Mouse (Mus musculus) thymus, adult 18-20 months (tissue): ENCODE results near the gene Susd3.

Source experiments
- DNase-seq, 2 experiments: peaks; one replicate each; pipeline ENCODE4 v3.0.0; 2022; ENCODE audit warnings: mixed read lengths in 2 of 2

Susd3 gene

GRCm38 (mm10) chr13:49206341-49206740, 42.2 kb downstream of the Susd3 start:
- DNase-seq = no peak

GRCm38 (mm10) chr13:49205381-49205998, 43.0 kb downstream of the Susd3 start:
- peak in 1 of 2 experiments; percentile 35 for DNase-seq

GRCm38 (mm10) chr13:49202556-49202955, 46.0 kb downstream of the Susd3 start:
- DNase-seq = no peak

DNA sequence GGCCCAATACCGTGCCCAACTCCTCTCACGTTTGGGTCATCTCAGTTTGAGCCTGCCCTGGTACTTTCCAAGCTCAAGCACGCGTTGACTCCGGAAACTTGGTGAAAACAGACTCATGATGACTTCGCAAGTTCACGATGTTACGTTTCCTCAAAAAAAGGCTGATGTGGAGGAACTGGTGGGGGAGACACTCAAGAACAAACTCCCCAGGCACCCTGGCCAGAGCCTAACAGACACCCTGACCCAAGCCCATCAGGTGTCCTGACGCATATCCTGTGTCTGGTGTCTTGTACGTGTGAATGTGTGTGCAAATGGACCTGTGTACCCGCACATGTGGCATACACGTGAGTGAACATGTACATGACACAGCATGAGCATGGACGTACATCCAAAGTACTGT, 47.8 kb downstream of the Susd3 start:
- no peak for DNase-seq

DNA sequence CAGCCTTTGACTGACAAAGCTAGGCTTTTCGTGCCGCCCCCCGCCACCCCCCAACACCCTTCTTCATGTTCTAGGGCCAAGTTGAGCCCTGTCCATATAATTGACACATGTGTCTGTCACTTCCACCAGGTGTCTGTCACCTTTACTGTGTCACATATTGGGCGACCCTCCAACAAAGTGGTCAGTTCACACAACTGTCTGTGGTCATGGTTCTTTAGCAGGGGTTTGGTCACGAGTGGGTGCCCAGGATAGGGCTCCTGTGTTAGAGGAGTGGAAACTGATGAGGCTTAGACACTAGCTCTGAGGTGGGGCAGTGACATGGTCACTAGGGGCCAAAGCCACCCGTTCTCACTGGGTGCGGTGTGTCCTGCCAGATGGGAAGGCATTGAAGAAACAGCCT, 48.6 kb downstream of the Susd3 start:
- no peak for DNase-seq

GRCm38 (mm10) chr13:49198734-49199133, 49.8 kb downstream of the Susd3 start:
- no peak for DNase-seq

GRCm38 (mm10) chr13:49196766-49197165, 51.7 kb downstream of the Susd3 start:
- no peak for DNase-seq

- no peak for DNase-seq
These were observed 52.3 kb downstream of the Susd3 start for GRCm38 (mm10) chr13:49196211-49196610.

DNA sequence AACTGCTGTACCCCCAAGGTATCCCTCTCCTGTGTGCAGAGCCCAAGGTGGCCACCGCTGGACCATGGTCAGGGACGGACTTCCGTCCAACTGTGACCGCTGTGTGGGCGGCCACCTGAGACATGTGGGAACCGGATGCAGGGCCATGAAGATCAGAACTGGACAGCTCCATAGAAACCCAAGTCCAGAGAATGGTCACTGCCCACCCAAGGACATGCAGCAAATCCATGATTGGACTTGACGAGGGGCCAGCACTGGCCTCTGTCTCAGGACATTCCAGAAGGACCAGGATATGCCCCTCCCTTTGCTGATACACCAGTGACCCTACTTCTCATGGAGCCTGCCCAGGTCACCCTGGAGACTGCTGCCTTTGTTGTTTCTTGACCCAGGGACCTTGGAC, 52.9 kb downstream of the Susd3 start:
- DNase-seq = no peak

DNA sequence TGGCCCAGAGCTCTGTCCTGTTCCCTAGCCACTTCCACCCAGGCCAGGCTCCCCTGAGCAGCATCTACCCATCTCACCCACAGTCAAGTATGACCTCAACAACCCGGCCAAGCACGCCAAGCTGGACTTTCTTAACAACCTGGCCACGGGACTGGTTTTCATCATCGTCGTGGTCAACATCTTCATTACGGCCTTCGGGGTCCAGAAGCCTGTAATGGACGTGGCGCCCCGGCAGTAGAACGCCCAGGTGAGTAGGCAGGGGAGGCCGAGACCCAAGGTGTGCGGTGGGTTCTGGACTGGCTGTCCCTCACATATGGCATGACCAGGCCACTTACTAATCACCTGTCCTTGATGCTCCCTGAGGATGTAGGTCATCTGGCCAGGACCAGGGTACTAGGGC, 53.7 kb downstream of the Susd3 start:
- no peak for DNase-seq

- DNase-seq = no peak
These were observed 54.9 kb downstream of the Susd3 start for GRCm38 (mm10) chr13:49193650-49194049.

- no peak for DNase-seq
These were observed 56.2 kb downstream of the Susd3 start for GRCm38 (mm10) chr13:49192156-49192855.

DNA sequence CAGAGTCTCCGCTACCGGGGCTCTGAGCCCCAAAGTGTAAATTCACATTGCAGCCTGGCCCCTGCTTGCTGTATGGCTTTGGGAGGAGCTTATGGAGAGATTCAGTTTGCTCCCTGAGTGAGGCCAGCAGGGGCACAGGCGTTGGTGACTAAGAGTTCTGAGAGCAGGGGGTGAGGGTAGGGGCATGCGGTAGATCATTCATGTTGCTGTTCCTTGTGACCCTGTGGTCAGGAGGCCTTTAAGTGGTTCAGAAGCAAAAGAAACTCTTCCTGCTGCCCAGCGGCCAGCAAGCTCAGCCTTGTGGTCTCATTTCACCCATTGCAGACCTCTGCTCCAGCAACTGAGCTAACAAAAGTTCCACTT, 56.9 kb downstream of the Susd3 start:
- DNase-seq = no peak

GRCm38 (mm10) chr13:49190876-49191672, 57.4 kb downstream of the Susd3 start:
- no peak for DNase-seq

DNA sequence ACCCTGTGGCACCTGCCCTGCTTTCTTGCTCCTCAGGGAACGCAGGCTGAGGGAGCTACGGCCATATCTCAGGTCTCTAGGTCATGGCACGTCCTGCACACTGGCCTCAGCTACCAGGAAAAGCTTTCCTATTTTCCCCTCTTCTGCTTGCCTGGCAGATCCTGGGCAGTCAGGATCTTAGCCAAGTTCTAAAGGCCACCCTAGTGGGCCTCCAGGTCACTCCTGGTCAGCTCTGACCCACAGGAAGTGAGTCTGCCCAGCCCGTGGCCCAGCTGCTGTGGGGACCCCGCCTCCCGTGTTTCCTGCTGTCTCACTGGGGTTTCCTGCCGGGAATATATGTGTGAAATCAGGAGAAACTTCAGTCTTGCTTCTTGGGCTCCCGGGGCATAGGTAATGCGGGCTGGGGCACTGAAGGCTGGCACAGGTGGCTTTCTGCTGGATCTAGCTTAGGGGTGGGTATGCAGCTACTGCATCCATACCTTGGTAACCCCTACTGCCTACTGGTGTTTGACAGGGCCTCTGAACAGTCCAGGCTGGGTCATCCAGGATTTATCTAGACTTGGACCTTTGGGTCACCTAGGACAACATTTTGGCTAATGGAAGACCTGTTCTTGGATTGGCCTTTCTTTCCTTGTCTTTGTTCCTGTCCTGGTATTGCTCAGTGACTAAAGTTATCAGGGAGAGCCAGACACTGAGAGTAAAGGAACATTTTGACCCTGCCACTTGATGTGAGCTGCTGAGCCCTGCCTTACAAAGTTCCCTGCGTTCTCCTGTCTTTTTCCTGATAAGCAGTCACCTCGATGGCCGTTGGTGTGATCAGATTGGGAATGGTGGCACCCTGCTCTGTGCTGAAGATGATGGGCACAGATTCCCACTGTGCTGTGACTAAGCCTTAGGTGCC, 58.3 kb downstream of the Susd3 start:
- no peak for DNase-seq

GRCm38 (mm10) chr13:49188966-49189360, 59.5 kb downstream of the Susd3 start:
- DNase-seq = no peak

DNA sequence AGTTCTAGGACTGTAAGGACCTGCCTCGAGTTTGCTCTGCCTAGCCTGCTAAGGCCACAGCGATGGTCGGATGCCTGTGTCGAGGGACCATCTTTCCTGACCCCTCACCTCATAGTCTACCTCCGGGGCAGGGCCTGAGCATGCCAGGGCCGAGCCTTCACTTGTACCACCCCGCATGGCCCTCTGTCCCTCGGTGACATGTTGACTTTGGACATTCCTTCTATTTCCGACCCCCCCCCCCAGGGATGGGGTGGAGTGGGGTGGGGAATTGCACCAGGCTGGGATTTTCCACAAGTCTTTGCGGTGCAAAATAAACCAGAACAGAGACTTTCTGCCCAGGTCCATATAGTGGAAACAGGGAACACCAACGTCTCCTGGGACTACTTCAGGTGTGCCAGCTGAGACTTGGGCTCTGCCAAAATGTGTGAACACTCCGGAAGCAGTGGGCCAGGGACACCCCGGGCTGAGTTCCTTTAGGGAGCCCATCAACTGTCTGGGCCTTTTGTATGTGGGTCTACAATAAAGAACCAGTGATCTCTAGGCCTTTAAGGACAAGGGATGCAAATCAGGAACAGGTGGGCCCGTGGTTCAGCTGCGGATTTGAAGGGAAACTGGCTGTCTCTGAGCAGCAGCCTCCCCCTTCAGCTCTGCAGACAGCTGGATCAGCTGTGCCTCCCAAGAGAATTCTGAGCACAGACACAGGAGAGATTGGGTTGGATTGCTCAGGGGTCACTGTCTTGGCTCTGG, 60.1 kb downstream of the Susd3 start:
- no peak for DNase-seq

- peak; percentile 62 to 65 for DNase-seq
These were observed 61.0 kb downstream of the Susd3 start, which contains the start of gene Ninj1 for GRCm38 (mm10) chr13:49187288-49188218. TSS of gene Ninj1 (plus strand) at chr13:49187485.

- no peak for DNase-seq
These were observed 61.7 kb downstream of the Susd3 start for GRCm38 (mm10) chr13:49186798-49187287.

GRCm38 (mm10) chr13:49183646-49184045, 64.9 kb downstream of the Susd3 start:
- DNase-seq = no peak

- no peak for DNase-seq
These were observed 65.3 kb downstream of the Susd3 start for GRCm38 (mm10) chr13:49183161-49183560.
